Mouse (Mus musculus) liver, embryonic 13.5 days (tissue): ENCODE measurements around the gene 4933421I07Rik. TPM values are rescaled to one million over a fixed set of nuclear protein-coding genes. Genes with fewer than 3 reads are reported as not detected.

Source experiments
- ATAC-seq: fragments of 200-750 bp; cut with Nextera tagmentation; 2 replicates; pipeline ENCODE4 v1.8.0; 2017; ENCODE audit warnings: low read depth, mild to moderate bottlenecking, moderate number of reproducible peaks, moderate library complexity
- DNase-seq: peaks from one replicate; pipeline ENCODE4 v3.0.0; 2022
- H3K27ac ChIP-seq: fragments of 300-500 bp; sonication (generic); 2 replicates; pipeline ENCODE4 v1.5.1; 2015; ENCODE audit warnings: moderate library complexity, mild to moderate bottlenecking, inconsistent platforms
- H3K27me3 ChIP-seq: fragments of 300-500 bp; sonication (generic); 2 replicates; pipeline ENCODE4 v1.6.1; 2015; ENCODE audit warnings: mild to moderate bottlenecking, inconsistent platforms
- H3K36me3 ChIP-seq: fragments of 300-500 bp; sonication (generic); 2 replicates; pipeline ENCODE4 v1.6.1; 2015; ENCODE audit warnings: mild to moderate bottlenecking, inconsistent platforms
- H3K4me1 ChIP-seq: fragments of 300-500 bp; sonication (generic); replicated peaks from 2 replicates; pipeline ENCODE4 v1.6.1; 2015; ENCODE audit warnings: inconsistent platforms
- H3K4me2 ChIP-seq: fragments of 300-500 bp; sonication (generic); 2 replicates; pipeline ENCODE4 v1.6.1; 2015; ENCODE audit warnings: inconsistent platforms, mild to moderate bottlenecking, moderate library complexity
- H3K4me3 ChIP-seq: fragments of 300-500 bp; sonication (generic); replicated peaks from 2 replicates; pipeline ENCODE4 v1.5.1; 2015; ENCODE audit warnings: mild to moderate bottlenecking, inconsistent platforms
- H3K9ac ChIP-seq: fragments of 300-500 bp; sonication (generic); 2 replicates; pipeline ENCODE4 v1.6.1; 2015; ENCODE audit warnings: mild to moderate bottlenecking, inconsistent platforms
- H3K9me3 ChIP-seq: fragments of 300-500 bp; sonication (generic); replicated peaks from 2 replicates; pipeline ENCODE4 v1.6.1; 2016; ENCODE audit warnings: inconsistent platforms
- WGBS: fragments of 180-500 bp; shearing (Covaris S2); methylation state at CpG from one replicate; pipeline ENCODE4 v1.1.7; 2015; ENCODE audit not compliant: insufficient replicate concordance; 5-methylcytosine and 5-hydroxymethylcytosine counted together
- polyA plus RNA-seq: library from polyadenylated mRNA; unstranded; fragments of >200 nt; fragmentation: Nextera tagmentation; extraction: Ambion mirVana; gene quantifications from 2 replicates; pipeline ENCODE4 v1.2.1, GENCODE M21; 2015

4933421I07Rik gene
- polyA plus RNA-seq: not detected in 2 replicates

DNA sequence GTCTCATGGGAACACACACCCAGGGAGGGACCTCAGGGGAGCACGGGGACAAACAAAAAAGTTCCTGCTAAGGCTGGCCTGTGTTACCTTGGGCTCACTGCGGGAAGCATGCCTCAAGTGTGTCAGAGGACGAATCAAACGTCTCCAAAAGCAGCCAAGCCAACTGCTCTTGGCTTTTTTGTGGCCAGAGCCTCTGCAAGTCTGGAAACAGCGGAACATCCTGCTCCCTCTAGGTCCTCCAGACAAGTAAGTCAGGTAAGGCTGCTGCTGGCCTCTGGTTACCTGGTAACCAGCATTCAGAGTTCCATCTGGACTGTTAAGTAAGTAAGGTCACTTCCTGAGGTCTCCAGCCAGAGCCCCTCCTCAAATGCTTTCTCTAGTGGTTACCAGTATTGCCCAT is at the start of gene 4933421I07Rik:
4933421I07Rik (minus strand) TSS at position 271 of the 400 bp plus-strand sequence.
- DNase-seq: no peak
- Histone ChIP-seq H3K9me3 (0 out of 2 replicates have a peak, but pooled peaks cover 11% of the 10 kb centered on the region), H3K27me3 (no peaks in the 10 kb centered on the region), H3K9ac (no peak within 1 kb of the TSS), H3K4me3 (no peak within 1 kb of the TSS), H3K27ac (no peak within 1 kb of the TSS), H3K36me3 (no peaks in the 10 kb centered on the region), H3K4me1 (no peaks in the 10 kb centered on the region), H3K4me2 (no peak within 1 kb of the TSS)
- WGBS: 51% methylated on average over 5 of the region's 5 CpGs
- ATAC-seq: no peak

DNA sequence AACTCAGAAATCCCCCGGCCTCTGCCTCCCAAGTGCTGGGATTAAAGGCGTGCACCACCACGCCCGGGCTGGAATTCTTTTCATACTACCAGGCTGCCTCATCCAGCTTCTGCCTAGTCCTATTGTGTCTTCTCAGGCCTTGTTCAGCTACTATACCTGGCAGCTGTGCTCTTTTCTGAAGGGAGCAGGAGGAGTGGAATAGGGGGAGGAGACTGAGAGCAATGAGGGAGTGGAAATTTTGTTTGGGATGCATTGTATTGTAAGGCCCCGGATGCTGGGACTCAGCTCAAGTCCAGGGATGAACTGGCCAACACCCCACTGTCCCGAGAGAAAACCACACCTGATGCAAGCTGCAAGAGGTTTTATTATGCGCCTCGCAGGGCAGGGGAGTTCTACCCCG is 49.4 kb upstream of the 4933421I07Rik start:
- no peaks in the 10 kb centered on the region for H3K4me1 ChIP-seq
- WGBS: 79% methylated on average over 9 of the region's 9 CpGs
- peaks cover 23% of the 10 kb centered on the region for H3K36me3 ChIP-seq
- H3K27ac ChIP-seq: no peak overlapping the region
- ATAC-seq (no peak), DNase-seq (no peak)
- H3K27me3 ChIP-seq: no peaks in the 10 kb centered on the region
- H3K9ac ChIP-seq: no peak overlapping the region
- no peaks in the 10 kb centered on the region for H3K9me3 ChIP-seq
- no peak overlapping the region for H3K4me3 ChIP-seq
- H3K4me2 ChIP-seq: no peak overlapping the region

DNA sequence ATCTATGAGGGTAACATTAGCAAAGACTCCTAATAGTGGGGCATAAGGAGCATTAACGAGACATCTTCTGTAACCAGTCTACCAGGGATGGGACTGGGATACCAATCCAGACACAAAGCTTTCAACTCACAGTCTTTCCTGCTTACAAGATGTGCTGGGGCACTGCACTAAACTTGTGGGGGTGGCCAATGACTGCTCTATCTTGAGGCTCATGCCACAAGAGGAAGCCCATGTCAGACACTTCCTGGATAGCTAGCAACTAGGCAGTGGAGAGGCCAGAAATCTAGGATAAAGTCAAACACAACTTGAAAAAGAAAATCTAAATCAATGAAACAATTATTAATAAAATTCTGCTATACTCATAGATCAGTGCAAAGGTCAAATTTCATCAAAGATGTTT is 48.3 kb upstream of the 4933421I07Rik start:
- no peak for DNase-seq
- Histone ChIP-seq H3K4me1 (no peaks in the 10 kb centered on the region), H3K9ac (no peak overlapping the region), H3K36me3 (peaks cover 23% of the 10 kb centered on the region), H3K4me2 (no peak overlapping the region), H3K9me3 (no peaks in the 10 kb centered on the region), H3K4me3 (no peak overlapping the region), H3K27ac (no peak overlapping the region), H3K27me3 (no peaks in the 10 kb centered on the region)
- 62% methylated on average over 1 of the region's 1 CpGs for WGBS
- ATAC-seq: no peak

- Histone ChIP-seq H3K4me3 (no peak overlapping the region), H3K4me1 (no peaks in the 10 kb centered on the region), H3K36me3 (peaks cover 21% of the 10 kb centered on the region), H3K27ac (no peak overlapping the region), H3K4me2 (no peak overlapping the region), H3K27me3 (no peaks in the 10 kb centered on the region), H3K9me3 (no peaks in the 10 kb centered on the region), H3K9ac (no peak overlapping the region)
- no peak for ATAC-seq
- 58% methylated on average over 5 of the region's 5 CpGs for WGBS
- no peak for DNase-seq
Observed at GRCm38 (mm10) chr7:42490859-42491258, 42.9 kb upstream of the 4933421I07Rik start.

GRCm38 (mm10) chr7:42490358-42490757 is 42.4 kb upstream of the 4933421I07Rik start:
- 75% methylated on average over 4 of the region's 4 CpGs for WGBS
- no peaks in the 10 kb centered on the region for H3K4me1 ChIP-seq
- DNase-seq (no peak), ATAC-seq (no peak)
- no peak overlapping the region for H3K4me3 ChIP-seq
- H3K27ac ChIP-seq: no peak overlapping the region
- H3K27me3 ChIP-seq: no peaks in the 10 kb centered on the region
- no peak overlapping the region for H3K4me2 ChIP-seq
- no peak overlapping the region for H3K9ac ChIP-seq
- H3K36me3 ChIP-seq: peaks cover 18% of the 10 kb centered on the region
- no peaks in the 10 kb centered on the region for H3K9me3 ChIP-seq

GRCm38 (mm10) chr7:42454640-42455039 is 6.7 kb upstream of the 4933421I07Rik start:
- WGBS: 45% methylated on average over 4 of the region's 4 CpGs
- no peaks in the 10 kb centered on the region for H3K36me3 ChIP-seq
- H3K4me3 ChIP-seq: no peak overlapping the region
- H3K4me1 ChIP-seq: no peaks in the 10 kb centered on the region
- H3K4me2 ChIP-seq: no peak overlapping the region
- no peak overlapping the region for H3K27ac ChIP-seq
- H3K9ac ChIP-seq: no peak overlapping the region
- no peak for ATAC-seq
- H3K9me3 ChIP-seq: 0 out of 2 replicates have a peak, but pooled peaks cover 3% of the 10 kb centered on the region
- no peak for DNase-seq
- H3K27me3 ChIP-seq: no peaks in the 10 kb centered on the region

DNA sequence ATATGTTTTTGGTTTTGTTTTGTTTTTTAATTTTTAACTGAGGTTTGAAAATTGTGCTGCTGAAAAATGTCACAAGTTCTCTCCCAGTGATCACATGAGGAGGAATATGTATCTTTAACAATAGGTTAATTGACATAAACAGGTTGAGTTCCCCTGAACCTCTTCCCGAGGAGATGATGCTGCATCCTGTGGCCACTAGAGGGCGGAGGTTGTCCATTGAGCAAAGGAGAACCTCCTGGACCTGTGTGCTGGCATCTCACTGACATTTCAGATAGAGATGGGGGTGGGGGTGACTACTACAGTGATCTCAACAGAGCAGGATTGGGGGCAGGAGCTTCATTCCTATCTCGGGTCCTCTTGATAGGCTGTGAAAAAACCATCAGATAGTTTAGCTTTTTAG is 2.7 kb upstream of the 4933421I07Rik start:
- WGBS: 11% methylated on average over 3 of the region's 3 CpGs
- Histone ChIP-seq H3K36me3 (no peaks in the 10 kb centered on the region), H3K4me1 (no peaks in the 10 kb centered on the region), H3K9me3 (0 out of 2 replicates have a peak, but pooled peaks cover 9% of the 10 kb centered on the region), H3K4me2 (no peak overlapping the region), H3K4me3 (no peak overlapping the region), H3K9ac (no peak overlapping the region), H3K27ac (no peak overlapping the region), H3K27me3 (no peaks in the 10 kb centered on the region)
- ATAC-seq: no peak
- no peak for DNase-seq

DNA sequence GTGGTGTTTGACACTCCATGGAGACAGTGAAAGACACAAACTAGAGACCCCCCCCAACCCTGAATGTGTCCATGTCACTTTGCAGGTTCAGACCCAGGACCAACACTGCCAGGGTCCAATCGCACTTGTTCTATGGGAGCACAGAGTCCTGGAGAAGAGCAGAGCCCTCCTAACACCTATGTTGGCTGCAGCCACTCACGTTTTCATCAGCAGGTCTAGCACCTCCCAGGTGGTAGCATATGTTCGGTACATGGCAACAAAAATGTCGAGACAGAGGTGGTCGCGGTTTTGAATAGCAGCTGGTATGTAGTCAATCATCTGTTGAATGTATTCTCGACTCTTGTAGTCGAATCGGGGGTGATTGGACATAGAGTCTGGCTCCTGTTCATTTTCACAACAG is 568 bp downstream of the 4933421I07Rik start:
- H3K4me1 ChIP-seq: no peaks in the 10 kb centered on the region
- DNase-seq: no peak
- no peaks in the 10 kb centered on the region for H3K36me3 ChIP-seq
- no peak overlapping the region for H3K4me3 ChIP-seq
- WGBS: 70% methylated on average over 9 of the region's 9 CpGs
- H3K27ac ChIP-seq: no peak overlapping the region
- ATAC-seq: no peak
- no peak overlapping the region for H3K4me2 ChIP-seq
- no peak overlapping the region for H3K9ac ChIP-seq
- no peaks in the 10 kb centered on the region for H3K27me3 ChIP-seq
- H3K9me3 ChIP-seq: 0 out of 2 replicates have a peak, but pooled peaks cover 11% of the 10 kb centered on the region

Other genes starting within 250 kb of the 4933421I07Rik start
- not detected in 2 replicates for gene Vmn2r61, start 188.1 kb downstream of the 4933421I07Rik start, polyA plus RNA-seq
- 3.6 and 4.5 TPM in 2 replicates for gene Zfp141, start 57.6 kb upstream of the 4933421I07Rik start, polyA plus RNA-seq
- not detected in 2 replicates for gene Gm21028, start 130.5 kb upstream of the 4933421I07Rik start, polyA plus RNA-seq
- 0.22 and 0.28 TPM in 2 replicates for gene Zfp977, start 144.4 kb upstream of the 4933421I07Rik start, polyA plus RNA-seq
- 1.1 and 1.7 TPM in 2 replicates for gene Zfp976, start 194.5 kb upstream of the 4933421I07Rik start, polyA plus RNA-seq
- 2.1 and 2.6 TPM in 2 replicates for gene Zfp975, start 244.6 kb upstream of the 4933421I07Rik start, polyA plus RNA-seq